Mouse (Mus musculus) MN1 (cell line): ENCODE data around the gene Plekhm1.
"Not testable (repeated sequence)": the region's sequence is repeated elsewhere in the genome, so short reads cannot be mapped to it uniquely, and the experiment has no call there.

Experiments used
- DNase-seq: peaks from one replicate; pipeline ENCODE4 v3.0.0-alpha.2; 2016; ENCODE audit warnings: low spot score

Gene Plekhm1

GRCm38 (mm10) chr11:103411981-103412949 lies at the start of gene Plekhm1:
Gene Plekhm1, minus strand, starts transcription at chr11:103412687.
- peak; percentile 95 for DNase-seq

GRCm38 (mm10) chr11:103451105-103451504 lies 38.6 kb upstream of the Plekhm1 start:
- not testable (repeated sequence) for DNase-seq

DNA sequence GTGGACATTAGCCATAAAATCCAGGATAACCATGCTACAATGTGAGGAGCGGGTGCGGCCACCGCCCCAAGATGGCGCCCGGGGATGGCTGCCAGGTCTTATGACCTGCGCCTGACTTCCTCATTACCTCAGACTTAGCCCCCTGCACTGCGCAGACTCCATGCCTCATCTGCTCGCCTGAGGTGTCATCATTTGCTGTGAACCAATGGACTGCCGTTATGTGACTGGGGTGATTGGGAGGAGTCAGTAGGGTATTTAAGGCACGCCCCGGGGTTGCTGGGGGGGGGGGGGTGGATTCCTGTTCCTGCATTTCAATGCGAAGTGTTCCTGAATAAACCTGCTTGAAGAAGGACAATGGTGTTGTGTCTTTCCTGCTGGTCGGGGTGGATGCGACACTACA lies 37.2 kb upstream of the Plekhm1 start:
- DNase-seq, result not testable (repeated sequence)

DNA sequence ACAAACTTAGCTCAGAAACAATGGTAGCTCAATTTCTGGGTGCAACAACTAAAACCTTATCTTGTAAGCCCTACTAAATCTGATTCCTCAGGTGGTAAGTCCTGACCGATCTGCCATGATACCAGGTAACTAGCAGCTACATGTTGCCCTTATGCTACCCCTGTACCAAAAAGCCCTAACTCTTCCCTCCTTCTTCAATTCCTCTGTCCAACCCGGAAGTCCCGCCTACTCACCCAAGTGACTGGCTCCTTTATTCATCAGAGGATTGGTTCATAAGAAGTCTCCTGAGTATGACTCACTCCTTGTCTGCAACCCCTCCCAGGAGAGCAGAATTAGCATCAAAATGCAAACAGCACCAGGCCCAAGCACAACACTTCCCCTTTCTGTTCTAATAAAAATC lies 31.2 kb upstream of the Plekhm1 start:
- no peak for DNase-seq

GRCm38 (mm10) chr11:103436282-103436681 lies 23.8 kb upstream of the Plekhm1 start:
- no peak for DNase-seq

GRCm38 (mm10) chr11:103425031-103425430 lies 12.5 kb upstream of the Plekhm1 start:
- DNase-seq, result no peak

GRCm38 (mm10) chr11:103419667-103420066 lies 7.2 kb upstream of the Plekhm1 start:
- DNase-seq, result no peak

- no peak for DNase-seq
These were observed 6.7 kb upstream of the Plekhm1 start for GRCm38 (mm10) chr11:103419226-103419625.

DNA sequence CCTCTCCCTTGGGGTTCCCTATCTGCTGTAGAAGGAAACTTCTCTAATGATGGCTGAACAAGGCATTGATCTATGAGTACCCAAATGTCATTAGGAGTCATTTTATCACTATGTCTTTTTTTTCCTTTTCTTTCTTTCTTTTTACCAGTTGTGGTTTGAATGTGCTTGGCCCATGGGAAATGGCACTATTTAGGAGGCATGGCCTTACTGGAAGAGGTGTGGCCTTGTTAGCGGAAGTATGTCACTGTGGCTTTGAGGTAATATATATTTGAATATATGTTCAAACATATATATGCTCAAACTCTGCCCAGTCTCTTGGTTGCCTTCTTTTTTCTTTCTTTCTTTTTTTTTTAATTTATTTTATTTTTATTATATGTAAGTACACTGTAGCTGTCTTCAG lies 1.0 kb upstream of the Plekhm1 start:
- DNase-seq, result no peak

GRCm38 (mm10) chr11:103412950-103413423 lies 500 bp upstream of the Plekhm1 start:
- DNase-seq, result peak; percentile 76

DNA sequence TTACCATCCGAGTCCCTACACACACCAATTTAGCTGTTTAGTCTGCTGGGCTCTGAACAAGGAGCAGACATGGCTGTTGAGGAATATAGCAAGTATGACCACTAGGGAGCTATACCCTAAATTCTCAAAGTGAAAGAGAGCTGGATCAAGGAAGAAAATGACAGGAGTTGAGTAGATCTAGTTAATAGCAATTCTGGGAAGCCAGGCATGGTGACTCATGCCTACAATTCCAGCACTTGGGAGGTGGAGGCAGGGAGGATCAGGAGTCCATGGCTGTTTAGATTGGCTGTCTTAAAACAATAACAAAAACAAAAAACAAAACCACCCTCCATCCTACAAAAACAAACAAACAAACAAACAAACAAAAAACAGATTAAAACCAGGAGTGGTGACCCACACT lies 1.2 kb downstream of the Plekhm1 start:
- peak; percentile 36 for DNase-seq

DNA sequence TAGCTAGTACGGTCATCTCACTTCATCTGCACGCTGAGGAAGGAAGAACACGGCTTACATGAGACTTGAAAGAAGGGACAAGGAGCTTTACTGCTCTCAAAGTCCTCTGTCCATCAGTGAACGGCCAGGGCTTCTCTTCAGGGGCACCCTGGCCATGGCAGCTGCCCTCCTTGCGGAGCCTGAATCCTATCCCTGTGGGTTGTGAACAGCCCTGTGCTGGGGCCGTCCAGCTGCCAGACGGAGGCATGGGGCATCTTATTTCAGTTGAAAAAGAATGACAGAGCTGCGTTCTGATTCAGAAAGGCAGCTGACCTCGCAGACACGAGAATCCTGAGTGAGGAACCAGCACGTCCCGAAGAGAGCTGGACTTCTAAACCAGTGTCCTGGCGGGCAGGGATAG lies 3.6 kb downstream of the Plekhm1 start:
- no peak for DNase-seq

GRCm38 (mm10) chr11:103407136-103407535 lies 5.4 kb downstream of the Plekhm1 start:
- not testable (repeated sequence) for DNase-seq

GRCm38 (mm10) chr11:103406551-103406950 lies 5.9 kb downstream of the Plekhm1 start:
- peak; percentile 20 for DNase-seq

- no peak for DNase-seq
These were observed 6.7 kb downstream of the Plekhm1 start for GRCm38 (mm10) chr11:103405814-103406213.

DNA sequence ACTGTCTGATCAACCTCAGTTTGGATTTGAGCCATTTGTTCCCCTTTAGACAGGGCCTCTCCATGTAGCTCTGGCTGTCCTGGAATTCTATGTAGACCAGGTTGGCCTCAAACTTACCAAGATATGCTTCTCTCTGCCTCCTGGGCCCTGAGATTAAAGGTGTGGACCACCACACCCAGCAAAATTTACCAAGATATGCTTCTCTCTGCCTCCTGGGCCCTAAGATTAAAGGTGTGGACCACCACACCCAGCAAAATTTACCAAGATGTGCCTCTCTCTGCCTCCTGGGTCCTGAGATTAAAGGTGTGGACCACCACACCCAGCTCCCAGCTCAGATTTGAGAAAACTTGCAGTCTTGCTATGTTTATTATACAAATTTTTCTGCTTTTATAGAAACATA lies 7.9 kb downstream of the Plekhm1 start:
- no peak for DNase-seq

GRCm38 (mm10) chr11:103403776-103404175 lies 8.7 kb downstream of the Plekhm1 start:
- DNase-seq, result no peak

DNA sequence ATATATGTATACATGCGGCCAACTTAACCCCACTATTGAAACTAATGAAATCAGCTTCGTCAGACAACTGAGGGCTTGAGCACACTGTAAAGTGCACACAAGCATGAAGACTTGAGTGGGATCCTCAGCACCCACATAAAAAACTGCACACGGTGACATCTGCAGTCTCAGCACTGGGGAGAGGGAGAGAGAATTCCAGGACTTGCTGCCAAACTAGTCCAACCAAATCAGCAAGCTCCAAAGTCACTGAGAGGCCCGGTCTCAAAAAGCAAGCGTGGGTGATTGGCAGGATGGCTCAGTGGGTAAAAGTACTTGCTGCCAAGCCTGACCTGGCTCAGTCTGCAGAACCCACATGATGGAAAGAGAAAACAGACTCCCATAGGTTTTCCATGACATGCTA lies 9.7 kb downstream of the Plekhm1 start:
- no peak for DNase-seq

- DNase-seq, result peak; percentile 39
These were observed 10.3 kb downstream of the Plekhm1 start for GRCm38 (mm10) chr11:103402198-103402597.

GRCm38 (mm10) chr11:103399986-103400385 lies 12.5 kb downstream of the Plekhm1 start:
- no peak for DNase-seq

DNA sequence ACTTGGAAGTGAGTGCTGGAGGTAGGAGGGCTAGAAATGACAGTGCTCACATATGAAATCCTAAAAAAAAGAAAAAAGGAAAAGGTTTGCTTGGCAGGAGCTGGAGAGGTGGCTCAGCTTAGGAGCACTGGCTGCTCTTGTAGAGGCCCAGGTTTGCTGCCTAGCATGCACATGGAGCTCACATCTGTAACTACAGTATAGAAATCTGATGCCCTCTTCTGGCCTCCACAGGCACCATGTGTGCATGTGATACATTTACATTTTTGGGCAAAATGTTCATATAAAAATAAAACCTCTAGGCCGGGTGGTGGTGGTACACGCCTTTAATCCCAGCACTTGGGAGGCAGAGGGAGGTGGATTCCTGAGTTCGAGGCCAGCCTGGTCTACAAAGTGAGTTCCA lies 13.4 kb downstream of the Plekhm1 start:
- no peak for DNase-seq

DNA sequence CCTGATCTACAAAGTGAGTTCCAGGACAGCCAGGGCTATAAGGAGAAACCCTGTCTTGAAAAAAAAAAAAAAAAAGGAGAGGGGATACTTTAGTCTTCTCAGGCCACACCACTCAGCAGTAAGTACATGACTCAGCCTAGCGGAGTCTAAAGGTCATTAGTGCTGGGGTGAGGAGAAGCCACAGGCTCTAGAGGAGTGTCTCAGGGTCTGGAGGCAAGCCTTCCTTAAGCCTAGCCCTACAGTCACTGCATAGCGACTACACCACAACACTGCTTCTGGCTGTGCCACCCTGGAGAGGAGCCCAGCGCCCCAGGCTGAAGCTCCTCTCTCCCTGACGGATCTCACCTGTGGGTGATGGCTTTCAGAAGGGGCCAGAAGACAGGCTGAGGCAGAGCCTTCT lies 15.8 kb downstream of the Plekhm1 start:
- no peak for DNase-seq

DNA sequence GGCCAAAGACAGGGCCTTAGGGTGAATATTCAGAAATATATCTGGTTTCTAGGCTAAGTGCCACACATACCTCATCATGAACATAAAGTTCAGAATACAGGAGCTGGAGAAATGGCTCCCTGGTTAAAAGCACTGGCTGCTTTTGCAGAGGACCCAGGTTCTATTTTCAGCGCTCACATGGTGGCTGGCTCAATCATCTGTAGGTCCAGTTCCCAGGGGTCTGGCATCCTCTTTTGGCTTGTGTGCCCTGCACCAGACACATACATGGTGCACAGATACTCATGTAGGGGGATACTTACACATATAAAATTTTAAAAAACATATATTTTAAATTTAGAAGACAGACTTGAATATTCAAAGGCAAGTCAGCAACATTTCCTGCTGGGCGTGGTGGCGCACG lies 16.3 kb downstream of the Plekhm1 start:
- no peak for DNase-seq

GRCm38 (mm10) chr11:103394604-103395003 lies 17.9 kb downstream of the Plekhm1 start:
- DNase-seq, result no peak
